Mouse (Mus musculus): ENCODE results near the gene Zfp36. TPM values are rescaled to one million over a fixed set of nuclear protein-coding genes. Genes with fewer than 3 reads are reported as not detected.
A peak's percentile ranks its signal among the peaks of the same experiment; 100 is the strongest.

The Zfp36 gene
- total RNA-seq, 2 experiments from 2014 or later: 11.4 to 27.2 TPM

GRCm38 (mm10) chr7:28338108-28338998 lies 41.7 kb downstream of the Zfp36 start, which contains the start of gene Supt5:
Supt5 (minus strand) TSS chr7:28338746.
- peak; percentile 97 for DNase-seq

GRCm38 (mm10) chr7:28335471-28335870 lies 44.6 kb downstream of the Zfp36 start:
- DNase-seq: no peak

GRCm38 (mm10) chr7:28334534-28334933 lies 45.5 kb downstream of the Zfp36 start:
- DNase-seq: no peak

- no peak for DNase-seq
Measured at GRCm38 (mm10) chr7:28328260-28328659, 51.8 kb downstream of the Zfp36 start.

Other genes starting within 250 kb of the Zfp36 start
- 10 to 100 TPM; 84.3 to 96.3 TPM for gene Fbl, start 210.5 kb downstream of the Zfp36 start, total RNA-seq (2021)
- 10 to 100 TPM; 35.6 to 48.1 TPM for gene Dyrk1b, start 200.8 kb downstream of the Zfp36 start, total RNA-seq (2021)
- 10 to 100 TPM; 22.8 to 34.9 TPM for gene Eid2, start 112.4 kb downstream of the Zfp36 start, total RNA-seq (2021)
- gene Eid2b, start 102.5 kb downstream of the Zfp36 start, total RNA-seq (2021): 10 to 100 TPM; 13.4 to 15.7 TPM
- 1 to 10 TPM in 1 of 2 experiments, not detected in 1; 1.2 TPM for gene Selenov, start 89.1 kb downstream of the Zfp36 start, total RNA-seq (2021)
- under 1 TPM; 0.33 to 0.36 TPM for gene Dll3, start 78.0 kb downstream of the Zfp36 start, total RNA-seq (2021)
- gene Timm50, start 68.2 kb downstream of the Zfp36 start, total RNA-seq (2021): 100 to 1,000 TPM; 108 to 114 TPM
- 100 to 1,000 TPM in 1 of 2 experiments, 10 to 100 TPM in 1; 86.6 to 103 TPM for gene Supt5, start 41.5 kb downstream of the Zfp36 start, total RNA-seq (2021)
- gene Rps16, start 29.6 kb downstream of the Zfp36 start, total RNA-seq (2021): 1,000 to 10,000 TPM; 1,220 to 1,241 TPM
- gene Plekhg2, start 7.7 kb downstream of the Zfp36 start, total RNA-seq (2021): 10 to 100 TPM; 27.9 to 37.0 TPM
- 10 to 100 TPM; 19.8 to 25.9 TPM for gene Med29, start 12.5 kb upstream of the Zfp36 start, total RNA-seq (2021)
- gene Paf1, start 12.7 kb upstream of the Zfp36 start, total RNA-seq (2021): 10 to 100 TPM; 56.5 to 59.2 TPM
- gene Gmfg, start 57.2 kb upstream of the Zfp36 start, total RNA-seq (2021): 10 to 100 TPM; 23.3 to 24.7 TPM
- gene Lrfn1, start 71.7 kb upstream of the Zfp36 start, total RNA-seq (2021): 10 to 100 TPM in 1 of 2 experiments, 1 to 10 TPM in 1; 9.2 to 13.0 TPM
- not detected for gene Ifnl2, start 130.2 kb upstream of the Zfp36 start, total RNA-seq (2021)
- not detected for gene Ifnl3, start 142.6 kb upstream of the Zfp36 start, total RNA-seq (2021)
- gene Sycn, start 160.6 kb upstream of the Zfp36 start, total RNA-seq (2021): not detected
- gene Nccrp1, start 167.0 kb upstream of the Zfp36 start, total RNA-seq (2021): not detected
- 10 to 100 TPM; 45.5 to 49.6 TPM for gene Samd4b, start 217.9 kb upstream of the Zfp36 start, total RNA-seq (2021)
- 10 to 100 TPM; 19.4 to 20.4 TPM for gene Pak4, start 217.9 kb upstream of the Zfp36 start, total RNA-seq (2021)